Mouse (Mus musculus): Measurements from ENCODE around the gene Lrrc72. TPM values are rescaled to one million over a fixed set of nuclear protein-coding genes. Genes with fewer than 3 reads are reported as not detected.

The Lrrc72 gene
- polyA plus RNA-seq (2015; fragmentation: Nextera tagmentation; extraction: Ambion mirVana), result not detected in 2 replicates

DNA sequence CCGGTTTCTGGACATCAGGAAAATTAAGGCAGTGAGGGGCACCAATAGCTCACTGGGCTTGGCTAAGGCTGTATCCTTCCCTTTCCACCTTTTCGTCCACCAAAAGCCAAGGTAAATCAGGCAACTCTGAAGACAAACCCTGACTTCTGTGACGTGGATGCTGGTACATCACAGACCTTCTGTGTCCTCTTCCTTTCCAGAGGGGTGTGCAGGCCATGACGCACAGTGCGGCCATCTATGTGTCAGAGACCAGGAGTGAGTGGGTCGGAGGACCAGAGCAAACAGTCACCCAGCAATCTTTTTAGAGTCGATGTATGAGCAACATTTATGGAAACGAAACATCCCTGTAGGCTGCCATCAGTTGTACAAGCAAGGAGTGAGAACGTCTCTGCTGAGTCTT, at the start of gene Lrrc72:
TSS of gene Lrrc72 (minus strand) at position 101 of the 400 bp plus-strand sequence.
- 93% methylated on average over 9 of the region's 9 CpGs for WGBS
- Histone ChIP-seq H3K36me3 (ENCODE audit: insufficient read depth, low read length) (no peaks in the 10 kb centered on the region), H3K4me3 (replicated peaks; ENCODE audit: low read depth, low read length) (no peak within 1 kb of the TSS), H3K9ac (ENCODE audit: low read depth, low read length) (no peak within 1 kb of the TSS), H3K9me3 (replicated peaks; ENCODE audit: low read length) (no peaks in the 10 kb centered on the region), H3K27me3 (ENCODE audit: insufficient read depth, low read length) (no peaks in the 10 kb centered on the region), H3K4me1 (replicated peaks; ENCODE audit: insufficient read depth, low read length) (no peaks in the 10 kb centered on the region), H3K27ac (no peak within 1 kb of the TSS), H3K4me2 (ENCODE audit: low read length) (no peak within 1 kb of the TSS)
- ATAC-seq (replicated peaks; ENCODE audit: low FRiP score, low read depth) (no peak), DNase-seq (ENCODE audit: low spot score) (no peak)
- no peak for TF ChIP-seq CTCF (IDR thresholded peaks at IDR 0.05; ENCODE audit: low read depth)

DNA sequence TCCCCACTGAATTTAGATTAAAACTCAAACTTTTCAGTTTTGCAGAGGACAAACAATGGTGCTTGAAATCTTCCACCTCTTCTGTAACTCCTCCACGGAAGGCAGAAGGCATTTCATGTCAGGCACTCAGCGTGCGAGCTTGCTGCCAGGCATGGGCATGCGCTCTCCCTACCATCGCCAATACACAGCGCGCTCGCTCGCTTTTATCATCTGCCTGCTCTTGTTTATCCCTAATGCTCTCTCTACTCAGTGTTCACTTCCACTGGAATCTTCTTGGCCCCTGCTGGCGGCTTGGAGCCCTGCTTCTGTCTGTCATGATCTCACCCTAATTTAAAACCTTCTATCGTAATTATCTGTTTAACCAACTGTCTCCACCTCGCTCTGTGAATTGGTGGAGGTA, 49.1 kb upstream of the Lrrc72 start:
- H3K27ac ChIP-seq, result no peak overlapping the region
- ATAC-seq (replicated peaks; ENCODE audit: low FRiP score, low read depth) (no peak), DNase-seq (ENCODE audit: low spot score) (no peak)
- no peak for TF ChIP-seq CTCF (IDR thresholded peaks at IDR 0.05; ENCODE audit: low read depth)
- H3K27me3 ChIP-seq (ENCODE audit: insufficient read depth, low read length), result no peaks in the 10 kb centered on the region
- H3K4me1 ChIP-seq (replicated peaks; ENCODE audit: insufficient read depth, low read length), result no peaks in the 10 kb centered on the region
- 83% methylated on average over 12 of the region's 12 CpGs for WGBS
- H3K9ac ChIP-seq (ENCODE audit: low read depth, low read length), result no peak overlapping the region
- no peak overlapping the region for H3K4me2 ChIP-seq (ENCODE audit: low read length)
- no peak overlapping the region for H3K4me3 ChIP-seq (replicated peaks; ENCODE audit: low read depth, low read length)
- H3K36me3 ChIP-seq (ENCODE audit: insufficient read depth, low read length), result no peaks in the 10 kb centered on the region
- H3K9me3 ChIP-seq (replicated peaks; ENCODE audit: low read length), result no peaks in the 10 kb centered on the region

DNA sequence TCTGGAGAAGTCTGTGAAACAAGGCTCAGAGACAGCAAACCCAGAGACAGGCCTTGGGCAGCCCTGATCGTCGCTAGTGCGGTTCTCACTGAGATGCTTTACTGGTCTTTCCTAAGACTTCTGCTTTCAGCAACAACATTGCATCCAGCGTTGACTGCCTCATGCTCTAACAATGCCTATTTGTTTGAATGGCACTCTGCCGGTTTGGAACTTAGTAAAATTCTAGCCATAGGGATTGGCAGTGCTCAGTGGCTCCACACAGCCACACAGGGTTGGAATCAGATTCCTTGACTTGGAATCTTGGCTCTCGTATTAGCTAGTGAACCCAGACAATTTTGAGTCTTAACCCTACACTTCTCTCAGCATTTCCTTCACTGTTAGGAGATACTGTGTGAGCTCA, 38.1 kb upstream of the Lrrc72 start:
- H3K27me3 ChIP-seq (ENCODE audit: insufficient read depth, low read length), result no peaks in the 10 kb centered on the region
- H3K27ac ChIP-seq, result no peak overlapping the region
- 88% methylated on average over 6 of the region's 6 CpGs for WGBS
- no peak for DNase-seq (ENCODE audit: low spot score)
- no peak overlapping the region for H3K4me2 ChIP-seq (ENCODE audit: low read length)
- no peak for TF ChIP-seq CTCF (IDR thresholded peaks at IDR 0.05; ENCODE audit: low read depth)
- no peaks in the 10 kb centered on the region for H3K36me3 ChIP-seq (ENCODE audit: insufficient read depth, low read length)
- H3K9ac ChIP-seq (ENCODE audit: low read depth, low read length), result no peak overlapping the region
- H3K4me3 ChIP-seq (replicated peaks; ENCODE audit: low read depth, low read length), result no peak overlapping the region
- no peaks in the 10 kb centered on the region for H3K4me1 ChIP-seq (replicated peaks; ENCODE audit: insufficient read depth, low read length)
- no peaks in the 10 kb centered on the region for H3K9me3 ChIP-seq (replicated peaks; ENCODE audit: low read length)
- ATAC-seq (replicated peaks; ENCODE audit: low FRiP score, low read depth), result no peak

DNA sequence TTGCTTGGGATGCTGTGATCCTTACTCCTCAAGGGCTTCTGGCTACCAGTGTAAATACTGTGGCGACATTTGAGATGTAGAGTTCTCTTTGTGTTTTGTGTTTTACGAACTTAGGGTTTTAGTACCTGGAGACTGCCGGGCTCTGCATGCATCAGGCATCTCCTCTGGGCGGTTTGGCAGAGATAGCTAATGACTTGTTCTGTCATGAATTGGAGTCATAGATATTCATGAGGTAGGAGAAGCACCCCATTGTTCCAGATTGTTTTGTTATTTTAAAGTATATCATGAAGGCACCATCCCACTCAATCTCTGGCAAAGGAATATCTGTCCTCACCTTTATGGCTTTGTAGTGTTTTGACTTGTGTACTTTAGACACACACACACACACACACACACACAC, 37.3 kb upstream of the Lrrc72 start:
- H3K4me2 ChIP-seq (ENCODE audit: low read length), result no peak overlapping the region
- H3K27ac ChIP-seq, result no peak overlapping the region
- no peaks in the 10 kb centered on the region for H3K9me3 ChIP-seq (replicated peaks; ENCODE audit: low read length)
- ATAC-seq (replicated peaks; ENCODE audit: low FRiP score, low read depth), result no peak
- H3K4me3 ChIP-seq (replicated peaks; ENCODE audit: low read depth, low read length), result no peak overlapping the region
- WGBS, result 77% methylated on average over 4 of the region's 4 CpGs
- H3K4me1 ChIP-seq (replicated peaks; ENCODE audit: insufficient read depth, low read length), result no peaks in the 10 kb centered on the region
- TF ChIP-seq CTCF (IDR thresholded peaks at IDR 0.05; ENCODE audit: low read depth), result no peak
- H3K27me3 ChIP-seq (ENCODE audit: insufficient read depth, low read length), result no peaks in the 10 kb centered on the region
- DNase-seq (ENCODE audit: low spot score), result no peak
- no peaks in the 10 kb centered on the region for H3K36me3 ChIP-seq (ENCODE audit: insufficient read depth, low read length)
- H3K9ac ChIP-seq (ENCODE audit: low read depth, low read length), result no peak overlapping the region

DNA sequence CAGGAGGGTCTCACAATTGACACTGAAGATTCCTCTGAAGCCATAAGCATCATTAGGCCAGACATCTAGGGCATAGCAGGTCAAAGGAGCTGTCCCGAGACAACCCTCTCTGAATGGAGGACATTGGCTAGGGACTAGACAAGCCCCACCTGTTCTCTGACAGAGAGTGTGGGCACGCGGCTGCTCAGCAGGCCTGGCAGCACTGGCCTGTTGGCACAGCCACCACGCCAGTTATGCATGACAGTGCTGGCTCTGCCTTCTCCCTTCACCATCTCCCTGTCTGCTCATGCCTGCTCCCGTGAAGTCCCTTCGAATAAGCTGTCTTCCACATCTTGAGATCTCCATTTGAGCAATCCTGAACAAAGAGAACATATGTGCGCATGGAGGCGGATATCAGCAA, 36.4 kb upstream of the Lrrc72 start:
- 73% methylated on average over 8 of the region's 8 CpGs for WGBS
- Histone ChIP-seq H3K27ac (no peak overlapping the region), H3K27me3 (ENCODE audit: insufficient read depth, low read length) (no peaks in the 10 kb centered on the region), H3K9ac (ENCODE audit: low read depth, low read length) (no peak overlapping the region), H3K4me2 (ENCODE audit: low read length) (no peak overlapping the region), H3K9me3 (replicated peaks; ENCODE audit: low read length) (no peaks in the 10 kb centered on the region), H3K4me1 (replicated peaks; ENCODE audit: insufficient read depth, low read length) (no peaks in the 10 kb centered on the region), H3K36me3 (ENCODE audit: insufficient read depth, low read length) (no peaks in the 10 kb centered on the region), H3K4me3 (replicated peaks; ENCODE audit: low read depth, low read length) (no peak overlapping the region)
- DNase-seq (ENCODE audit: low spot score), result no peak
- no peak for TF ChIP-seq CTCF (IDR thresholded peaks at IDR 0.05; ENCODE audit: low read depth)
- ATAC-seq (replicated peaks; ENCODE audit: low FRiP score, low read depth), result no peak

DNA sequence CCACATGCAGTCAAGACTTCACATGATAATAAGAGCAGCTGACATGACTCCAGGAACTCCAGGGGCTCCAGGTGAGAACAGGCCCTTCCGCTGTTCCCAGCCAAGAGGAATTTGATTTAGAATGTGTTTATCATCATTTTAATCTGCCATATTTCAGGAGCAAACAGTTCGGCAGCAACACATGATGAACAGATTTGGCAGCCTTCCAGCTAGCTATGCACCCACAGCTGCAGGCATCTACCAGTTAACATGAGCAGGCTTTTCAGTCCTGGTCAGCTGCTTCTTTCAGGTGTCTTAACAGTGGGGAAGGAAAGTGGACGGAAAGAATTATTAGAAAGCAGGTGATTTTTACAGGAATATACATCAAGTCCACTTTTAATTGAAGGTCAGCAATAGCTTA, 21.6 kb upstream of the Lrrc72 start:
- DNase-seq (ENCODE audit: low spot score) (no peak), ATAC-seq (replicated peaks; ENCODE audit: low FRiP score, low read depth) (no peak)
- Histone ChIP-seq H3K27ac (no peak overlapping the region), H3K4me1 (replicated peaks; ENCODE audit: insufficient read depth, low read length) (no peaks in the 10 kb centered on the region), H3K9me3 (replicated peaks; ENCODE audit: low read length) (no peaks in the 10 kb centered on the region), H3K36me3 (ENCODE audit: insufficient read depth, low read length) (no peaks in the 10 kb centered on the region), H3K27me3 (ENCODE audit: insufficient read depth, low read length) (no peaks in the 10 kb centered on the region), H3K4me3 (replicated peaks; ENCODE audit: low read depth, low read length) (no peak overlapping the region), H3K9ac (ENCODE audit: low read depth, low read length) (no peak overlapping the region), H3K4me2 (ENCODE audit: low read length) (no peak overlapping the region)
- 54% methylated on average over 3 of the region's 3 CpGs for WGBS
- no peak for TF ChIP-seq CTCF (IDR thresholded peaks at IDR 0.05; ENCODE audit: low read depth)

DNA sequence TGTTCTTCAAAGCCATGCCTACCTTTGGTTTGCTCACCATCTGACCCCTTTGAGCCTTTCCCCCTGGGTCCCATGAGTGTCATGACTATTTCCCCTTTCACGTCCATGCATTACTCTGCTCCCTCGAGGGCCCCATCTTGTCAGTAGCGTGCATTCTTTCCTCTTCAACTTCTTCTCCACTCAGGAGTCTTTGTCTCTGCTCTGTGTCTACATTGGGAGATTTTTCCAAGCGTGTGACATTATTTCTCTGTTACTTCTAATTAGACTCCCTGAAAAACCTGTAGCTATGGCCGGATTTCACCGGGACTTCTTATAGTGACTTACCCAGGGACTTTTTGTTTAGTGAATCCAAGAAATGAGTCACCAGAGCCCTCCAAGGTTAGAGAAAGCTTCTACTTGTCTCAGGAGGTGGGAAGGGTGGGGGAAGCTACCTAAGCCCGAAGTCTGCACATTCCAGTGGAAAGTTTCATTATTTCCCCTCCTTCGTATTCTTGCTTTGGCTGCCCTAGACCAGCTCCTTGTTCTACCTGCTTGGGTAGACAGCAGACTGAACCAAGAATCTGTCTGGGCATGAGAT, 14.6 kb upstream of the Lrrc72 start:
- no peak for TF ChIP-seq CTCF (IDR thresholded peaks at IDR 0.05; ENCODE audit: low read depth)
- no peak overlapping the region for H3K4me3 ChIP-seq (replicated peaks; ENCODE audit: low read depth, low read length)

More for the DNA sequence above, 14.6 kb upstream of the Lrrc72 start:
- WGBS, result 86% methylated on average over 8 of the region's 8 CpGs
- no peaks in the 10 kb centered on the region for H3K36me3 ChIP-seq (ENCODE audit: insufficient read depth, low read length)
- H3K27me3 ChIP-seq (ENCODE audit: insufficient read depth, low read length), result no peaks in the 10 kb centered on the region
- no peak overlapping the region for H3K9ac ChIP-seq (ENCODE audit: low read depth, low read length)
- DNase-seq (ENCODE audit: low spot score) (no peak), ATAC-seq (replicated peaks; ENCODE audit: low FRiP score, low read depth) (no peak)
- no peaks in the 10 kb centered on the region for H3K9me3 ChIP-seq (replicated peaks; ENCODE audit: low read length)
- no peak overlapping the region for H3K4me2 ChIP-seq (ENCODE audit: low read length)
- H3K4me1 ChIP-seq (replicated peaks; ENCODE audit: insufficient read depth, low read length), result no peaks in the 10 kb centered on the region
- H3K27ac ChIP-seq, result no peak overlapping the region

Measured in kidney, postnatal 0 days (tissue).